Mouse (Mus musculus) retina, embryonic 14.5 days (tissue): Measurements from ENCODE around the gene Fcgr1.
"Not testable (repeated sequence)": the region's sequence is repeated elsewhere in the genome, so short reads cannot be mapped to it uniquely, and the experiment has no call there.

ENCODE experiments used
- DNase-seq: peaks from one replicate; pipeline ENCODE4 v3.0.0-alpha.2; 2015; ENCODE audit warnings: low spot score

The Fcgr1 gene

GRCm38 (mm10) chr3:96327131-96327530, 33.4 kb upstream of the Fcgr1 start:
- peak; percentile 85 for DNase-seq

DNA sequence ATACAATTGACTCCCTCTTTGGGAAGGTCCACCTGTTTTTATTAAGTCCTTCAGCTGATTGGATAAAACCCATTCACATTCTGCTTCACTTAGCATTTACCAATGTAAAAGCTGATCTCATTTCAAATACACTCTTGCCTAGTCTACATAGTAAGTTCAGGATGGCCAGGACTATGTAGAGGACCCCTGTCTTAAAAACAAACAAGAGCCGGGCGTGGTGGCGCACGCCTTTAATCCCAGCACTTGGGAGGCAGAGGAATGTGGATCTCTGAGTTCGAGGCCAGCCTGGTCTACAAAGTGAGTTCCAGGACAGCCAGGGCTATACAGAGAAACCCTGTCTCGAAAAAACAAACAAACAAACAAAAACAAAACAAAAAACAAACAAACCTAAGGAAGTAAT, 30.0 kb upstream of the Fcgr1 start:
- DNase-seq, result not testable (repeated sequence)

- DNase-seq, result peak; percentile 24
These were observed 28.8 kb upstream of the Fcgr1 start for GRCm38 (mm10) chr3:96322609-96323008.

DNA sequence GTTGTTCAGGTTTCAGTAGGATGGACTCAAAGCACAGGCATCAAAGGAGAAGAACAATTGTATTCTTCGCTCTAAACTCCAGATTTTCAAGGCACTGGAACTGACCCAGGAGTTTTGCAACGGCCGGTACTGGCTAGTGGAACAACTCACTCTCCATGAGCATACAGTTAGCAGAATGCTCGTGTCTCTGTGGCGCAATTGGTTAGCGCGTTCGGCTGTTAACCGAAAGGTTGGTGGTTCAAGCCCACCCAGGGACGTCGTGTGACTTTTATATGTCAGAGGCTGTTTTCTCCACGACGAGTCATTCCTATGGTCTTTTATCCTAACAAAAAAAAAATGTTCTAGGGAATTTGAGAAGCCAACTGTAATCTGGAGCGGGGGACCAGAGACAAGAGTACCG, 28.1 kb upstream of the Fcgr1 start:
- DNase-seq, result peak; percentile 43

DNA sequence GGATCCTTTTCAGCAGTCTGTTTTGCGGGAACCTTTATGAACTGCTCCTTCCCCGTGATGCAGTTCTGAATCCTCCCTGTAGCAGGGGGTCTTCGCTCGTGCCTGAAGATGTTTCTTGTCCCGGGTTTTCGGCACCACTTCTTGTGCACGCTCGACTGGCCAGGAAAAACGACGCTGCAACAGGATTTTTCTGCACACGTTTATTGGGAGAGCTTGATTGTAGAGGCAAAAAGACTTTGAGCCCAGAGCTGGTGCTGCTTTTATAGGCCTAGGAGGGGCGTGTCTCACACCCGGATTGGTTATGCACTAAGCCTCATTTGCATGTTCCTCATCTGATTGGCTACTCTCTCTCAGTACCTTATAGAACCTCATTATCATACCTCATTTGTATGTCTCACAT, 26.2 kb upstream of the Fcgr1 start:
- DNase-seq, result not testable (repeated sequence)

GRCm38 (mm10) chr3:96312341-96313098, 18.8 kb upstream of the Fcgr1 start:
- peak; percentile 12 for DNase-seq

DNA sequence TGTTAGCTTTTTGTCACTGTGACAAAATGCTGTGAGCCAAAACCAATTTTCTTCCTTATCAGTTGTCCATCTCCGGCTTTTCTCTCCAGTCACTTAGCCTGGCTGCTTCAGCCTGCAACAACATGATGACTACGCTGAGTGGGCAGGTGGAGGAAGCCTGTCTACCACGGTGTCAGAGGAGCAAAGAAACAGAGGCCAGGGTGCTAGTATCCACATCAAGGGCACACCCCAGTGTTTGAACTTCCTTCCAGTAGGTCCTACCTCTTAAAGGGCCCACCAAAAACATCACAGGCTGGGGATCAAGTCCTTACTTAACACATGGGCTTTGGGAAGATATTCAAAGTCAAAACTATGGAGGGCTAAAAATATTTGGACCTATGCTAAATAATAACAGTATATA, 15.7 kb upstream of the Fcgr1 start:
- no peak for DNase-seq

GRCm38 (mm10) chr3:96306506-96306905, 12.7 kb upstream of the Fcgr1 start:
- no peak for DNase-seq

- no peak for DNase-seq
These were observed 8.3 kb upstream of the Fcgr1 start for GRCm38 (mm10) chr3:96302076-96302475.

DNA sequence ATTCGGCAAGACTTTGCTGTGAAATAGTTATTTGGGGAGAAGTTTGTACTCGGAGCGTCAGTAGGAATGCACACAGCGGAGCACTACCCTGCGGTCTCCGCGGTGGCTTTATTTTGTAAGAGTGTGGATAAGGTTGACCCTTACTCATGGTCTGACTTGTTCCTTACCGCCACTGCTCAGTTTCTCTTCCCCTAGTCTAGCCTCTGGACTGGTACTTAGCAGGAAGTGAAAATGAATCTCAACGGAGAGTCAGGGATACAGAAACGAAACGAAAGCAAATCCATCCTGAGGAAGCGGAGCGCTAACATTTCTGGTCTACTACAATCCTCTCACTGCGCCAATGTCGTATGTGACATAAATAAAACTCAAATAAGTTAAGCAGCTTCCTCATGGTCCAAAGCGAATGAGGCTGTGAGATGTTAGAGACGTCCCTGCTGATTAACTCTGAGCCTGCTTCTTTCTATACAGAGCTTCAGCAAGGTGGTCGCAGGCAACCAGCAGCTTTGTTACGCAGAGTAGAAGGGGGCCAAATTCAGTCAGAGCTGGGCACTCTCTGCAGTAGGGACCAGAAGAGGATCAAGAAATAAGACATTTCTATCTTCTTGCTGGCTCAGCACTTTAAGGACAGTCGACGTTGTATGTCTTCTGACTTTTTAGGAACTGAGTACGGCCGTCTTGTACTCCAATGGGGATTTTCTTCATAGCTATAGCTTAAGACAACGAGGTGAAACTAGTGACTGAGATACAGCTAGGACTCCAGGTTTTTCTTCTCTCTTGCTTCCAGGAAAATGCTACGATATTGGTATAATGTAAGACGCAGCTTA, 7.1 kb upstream of the Fcgr1 start:
- DNase-seq, result no peak

DNA sequence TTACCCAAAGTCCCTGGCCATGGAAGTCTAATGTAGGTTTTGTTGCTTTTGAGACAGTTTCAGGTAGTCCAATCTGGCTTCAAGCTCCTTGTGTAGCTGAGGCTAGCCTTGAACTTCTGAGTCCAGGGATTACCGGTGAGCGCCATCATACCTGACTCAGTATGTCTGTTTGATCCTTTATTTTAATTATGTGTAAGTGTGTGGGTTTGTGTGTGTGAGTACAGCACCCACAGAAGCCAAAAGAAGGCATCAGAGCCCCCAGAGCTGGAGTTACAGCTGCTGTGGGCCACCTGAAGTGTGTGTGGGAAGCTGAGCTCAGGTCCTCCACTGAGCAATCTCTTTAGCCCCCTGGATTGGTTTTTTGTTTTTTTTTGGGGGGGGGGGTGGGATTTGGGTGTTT, 5.8 kb upstream of the Fcgr1 start:
- no peak for DNase-seq

DNA sequence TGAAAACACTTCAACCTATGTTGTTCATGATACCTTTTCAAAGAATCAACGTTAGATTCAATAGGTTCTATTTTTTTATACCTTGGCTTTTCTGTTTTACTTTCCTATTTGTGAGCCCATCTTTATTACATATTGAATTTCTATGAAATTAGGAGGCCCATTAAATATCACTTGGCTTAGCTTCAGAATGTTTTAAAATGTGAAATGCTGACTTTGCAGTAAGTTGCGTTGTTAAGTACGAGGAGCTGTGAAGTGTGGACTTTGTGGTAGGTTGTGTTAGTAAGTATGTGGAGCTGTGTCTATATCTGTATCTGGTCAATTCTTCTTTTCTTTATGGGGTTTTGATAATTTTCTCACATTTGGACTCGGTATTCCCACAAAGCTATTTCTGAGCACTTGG, 4.6 kb upstream of the Fcgr1 start:
- no peak for DNase-seq

- no peak for DNase-seq
These were observed 401 bp downstream of the Fcgr1 start for GRCm38 (mm10) chr3:96293368-96293767.

DNA sequence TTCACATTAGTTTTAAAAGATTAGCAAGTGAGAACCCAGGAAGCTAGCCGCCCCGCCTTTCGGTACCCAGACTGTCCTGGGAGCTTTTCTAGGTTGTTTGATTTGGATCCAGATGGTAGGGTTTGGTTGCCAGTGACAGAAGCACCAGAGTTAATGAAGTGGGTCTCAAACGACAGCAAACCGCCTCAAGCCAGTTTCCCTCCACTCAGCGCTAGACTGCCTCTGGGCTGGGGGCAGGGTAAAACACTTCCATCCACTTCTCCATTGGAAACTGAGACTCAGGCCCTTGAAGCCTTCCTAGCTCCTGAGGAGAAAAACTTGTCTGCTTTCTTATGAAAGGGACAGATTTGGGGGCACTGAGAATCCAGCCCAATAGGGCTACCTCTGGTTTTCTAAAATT, 1.1 kb downstream of the Fcgr1 start:
- DNase-seq, result no peak

DNA sequence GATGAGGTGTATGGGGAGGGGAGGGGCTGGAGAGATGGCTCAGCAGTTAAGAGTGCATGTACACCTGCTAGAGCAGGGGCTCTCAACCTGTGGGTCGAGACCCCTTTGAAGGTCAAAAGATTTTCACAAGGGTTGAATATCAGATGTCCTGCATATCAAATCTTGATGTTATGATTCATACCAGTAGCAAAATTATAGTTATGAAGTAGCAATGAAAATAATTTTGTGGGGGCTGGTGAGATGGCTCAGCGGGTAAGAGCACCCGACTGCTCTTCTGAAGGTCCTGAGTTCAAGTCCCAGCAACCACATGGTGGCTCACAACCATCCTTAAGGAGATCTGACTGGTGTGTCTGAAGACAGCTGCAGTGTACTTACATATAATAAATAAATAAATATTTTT, 3.0 kb downstream of the Fcgr1 start:
- not testable (repeated sequence) for DNase-seq

GRCm38 (mm10) chr3:96289201-96289600, 4.6 kb downstream of the Fcgr1 start:
- DNase-seq, result no peak

GRCm38 (mm10) chr3:96287334-96287733, 6.4 kb downstream of the Fcgr1 start:
- DNase-seq, result not testable (repeated sequence)

DNA sequence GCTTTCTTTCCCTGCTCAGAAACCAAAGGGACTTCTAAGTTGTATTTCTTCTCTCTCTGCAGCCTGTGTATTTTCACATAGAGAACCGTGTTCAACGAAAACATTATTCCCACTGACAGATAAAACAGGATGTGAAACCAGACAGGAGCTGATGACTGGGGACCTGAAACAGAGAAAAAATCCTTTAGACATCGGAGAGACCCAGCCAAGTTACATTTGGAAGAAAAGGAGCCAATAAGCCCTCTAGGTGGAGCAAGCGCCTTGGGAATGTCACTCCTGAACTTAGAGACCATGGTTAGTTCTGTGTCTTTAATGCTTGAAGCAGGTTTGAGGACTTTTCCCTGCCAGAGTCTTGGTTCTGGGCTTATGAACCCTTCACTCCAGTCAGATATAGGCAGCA, 9.3 kb downstream of the Fcgr1 start:
- peak; percentile 67 for DNase-seq

- DNase-seq, result no peak
These were observed 13.1 kb downstream of the Fcgr1 start for GRCm38 (mm10) chr3:96280660-96281059.

GRCm38 (mm10) chr3:96277800-96278624, 15.8 kb downstream of the Fcgr1 start:
- peak; percentile 93 for DNase-seq

DNA sequence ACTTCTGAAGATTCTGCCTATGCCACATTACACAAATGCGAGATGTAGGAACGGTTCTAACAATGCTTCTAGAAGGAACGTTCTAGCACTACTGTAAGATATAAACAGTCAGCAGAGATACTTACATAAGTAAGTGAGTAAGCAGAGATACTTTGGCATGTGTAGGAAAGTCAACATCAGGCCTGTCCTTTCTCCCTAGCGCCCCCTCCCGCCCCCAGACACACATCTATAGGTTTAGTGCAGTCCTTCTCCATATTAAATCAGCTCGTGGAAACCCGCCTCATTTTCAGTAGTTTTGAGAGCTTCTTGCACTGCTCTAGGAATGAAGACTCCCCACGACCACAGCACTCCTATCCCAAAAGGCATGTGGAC, 16.4 kb downstream of the Fcgr1 start:
- DNase-seq, result peak; percentile 61
